Mouse (Mus musculus) embryonic facial prominence, embryonic 13.5 days (tissue): ENCODE data around the gene Spem2. TPM values are rescaled to one million over a fixed set of nuclear protein-coding genes. Genes with fewer than 3 reads are reported as not detected.
"Not testable (repeated sequence)": the region's sequence is repeated elsewhere in the genome, so short reads cannot be mapped to it uniquely, and the experiment has no call there.

Experiments used
- ATAC-seq: fragments of 200-750 bp; cut with Nextera tagmentation; 2 replicates; pipeline ENCODE4 v1.8.0; 2017; ENCODE audit warnings: low read depth; ENCODE audit not compliant: insufficient number of reproducible peaks, insufficient read depth, low FRiP score, low TSS enrichment
- H3K27ac ChIP-seq: fragments of 300-500 bp; sonication (generic); 2 replicates; pipeline ENCODE4 v1.5.1; 2015; ENCODE audit warnings: moderate library complexity, mild to moderate bottlenecking, inconsistent platforms
- H3K27me3 ChIP-seq: fragments of 300-500 bp; sonication (generic); 2 replicates; pipeline ENCODE4 v1.6.1; 2015; ENCODE audit warnings: mild to moderate bottlenecking, inconsistent platforms
- H3K36me3 ChIP-seq: fragments of 300-500 bp; sonication (generic); 2 replicates; pipeline ENCODE4 v1.6.1; 2015; ENCODE audit warnings: mild to moderate bottlenecking, inconsistent platforms
- H3K4me1 ChIP-seq: fragments of 300-500 bp; sonication (generic); 2 replicates; pipeline ENCODE4 v1.6.1; 2015; ENCODE audit warnings: inconsistent platforms
- H3K4me2 ChIP-seq: fragments of 300-500 bp; sonication (generic); 2 replicates; pipeline ENCODE4 v1.6.1; 2015; ENCODE audit warnings: moderate library complexity, mild to moderate bottlenecking, inconsistent platforms
- H3K4me3 ChIP-seq: fragments of 300-500 bp; sonication (generic); 2 replicates; pipeline ENCODE4 v1.5.1; 2015; ENCODE audit warnings: mild to moderate bottlenecking, inconsistent platforms
- H3K9ac ChIP-seq: fragments of 300-500 bp; sonication (generic); 2 replicates; pipeline ENCODE4 v1.6.1; 2015; ENCODE audit warnings: mild to moderate bottlenecking, inconsistent platforms
- H3K9me3 ChIP-seq: fragments of 300-500 bp; sonication (generic); 2 replicates; pipeline ENCODE4 v1.6.1; 2016; ENCODE audit warnings: inconsistent platforms
- WGBS: fragments of 180-500 bp; shearing (Covaris S2); methylation state at CpG from one replicate; pipeline ENCODE4 v1.1.7; 2015; ENCODE audit warnings: mixed read lengths; 5-methylcytosine and 5-hydroxymethylcytosine counted together
- polyA plus RNA-seq: library from polyadenylated mRNA; unstranded; fragments of >200 nt; fragmentation: Nextera tagmentation; extraction: Ambion mirVana; gene quantifications from 2 replicates; pipeline ENCODE4 v1.2.1, GENCODE M21; 2015

The Spem2 gene
- not detected in 2 replicates for polyA plus RNA-seq

DNA sequence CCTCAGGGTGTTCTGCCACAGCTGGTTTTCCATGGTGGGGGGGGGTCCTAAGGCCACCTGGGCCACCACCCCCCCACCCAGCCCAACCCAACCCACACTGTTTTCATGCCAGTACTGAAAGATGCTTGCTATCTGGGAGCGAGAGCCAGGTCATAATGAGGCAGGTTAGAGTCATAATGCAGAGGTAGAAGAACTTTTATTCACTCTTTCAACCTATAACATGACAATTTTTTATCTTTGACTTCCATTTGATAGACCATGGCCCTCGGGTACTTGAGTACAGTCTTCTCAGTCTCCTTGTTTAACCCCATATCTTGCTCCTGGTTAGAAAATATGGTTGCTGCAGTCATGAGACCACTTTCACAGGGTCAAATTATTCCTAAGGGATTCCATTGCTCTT lies at the start of gene Spem2:
TSS of gene Spem2 (minus strand) at position 101 of the 400 bp plus-strand sequence.
- Histone ChIP-seq H3K36me3 (no peaks in the 10 kb centered on the region), H3K9me3 (peaks cover 14% of the 10 kb centered on the region; the same call in 1 of the 2 replicates), H3K4me2 (no peak within 1 kb of the TSS), H3K27ac (no peak within 1 kb of the TSS), H3K4me1 (no peaks in the 10 kb centered on the region), H3K9ac (no peak within 1 kb of the TSS), H3K4me3 (no peak within 1 kb of the TSS), H3K27me3 (no peaks in the 10 kb centered on the region)
- no peak for ATAC-seq
- WGBS: 77% methylated on average over 2 of the region's 2 CpGs

DNA sequence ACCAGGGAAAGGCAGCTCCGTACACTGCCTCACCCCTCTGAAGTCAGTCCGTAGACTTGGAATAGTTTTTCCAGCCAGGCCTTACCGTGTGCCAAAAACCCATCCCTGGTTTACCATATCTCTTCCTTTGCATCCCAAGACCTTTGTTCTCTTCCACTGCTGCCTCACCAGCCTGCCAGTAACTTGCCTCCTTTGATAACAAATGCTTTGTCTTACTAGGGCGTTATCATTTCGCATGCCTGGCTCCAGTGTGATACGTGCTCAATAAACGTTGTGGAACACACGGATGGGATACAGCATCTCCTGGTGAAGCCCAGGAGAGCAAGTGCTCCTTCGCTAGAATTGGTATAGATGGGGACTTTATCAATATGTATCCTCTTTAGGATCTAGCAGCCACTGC lies 49.1 kb upstream of the Spem2 start:
- H3K4me3 ChIP-seq: no peak overlapping the region
- H3K4me1 ChIP-seq: 0 out of 2 replicates have a peak, but pooled peaks cover 5% of the 10 kb centered on the region
- no peaks in the 10 kb centered on the region for H3K9me3 ChIP-seq
- no peaks in the 10 kb centered on the region for H3K36me3 ChIP-seq
- no peak overlapping the region for H3K27ac ChIP-seq
- WGBS: 75% methylated on average over 9 of the region's 9 CpGs
- H3K9ac ChIP-seq: no peak overlapping the region
- H3K27me3 ChIP-seq: no peaks in the 10 kb centered on the region
- no peak overlapping the region for H3K4me2 ChIP-seq
- ATAC-seq: no peak

DNA sequence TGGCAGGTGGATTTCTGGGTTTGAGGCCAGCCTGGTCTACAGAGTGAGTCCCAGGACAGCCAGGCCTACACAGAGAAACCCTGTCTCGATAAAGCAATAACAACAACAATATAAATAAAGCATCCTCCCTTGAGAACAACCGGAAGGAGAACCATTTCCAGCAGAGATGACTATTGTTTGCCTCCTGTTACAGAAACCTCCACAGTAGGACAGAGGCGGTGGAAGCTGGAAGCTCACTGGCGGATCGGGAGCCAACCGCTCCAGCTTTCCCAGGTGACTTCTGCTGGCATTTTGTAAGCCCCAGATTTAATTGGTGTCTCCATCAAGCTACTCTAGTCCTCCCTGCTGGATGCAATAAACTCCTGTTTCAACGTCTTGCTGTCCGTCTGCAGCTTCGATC lies 47.3 kb upstream of the Spem2 start:
- 80% methylated on average over 9 of the region's 9 CpGs for WGBS

DNA sequence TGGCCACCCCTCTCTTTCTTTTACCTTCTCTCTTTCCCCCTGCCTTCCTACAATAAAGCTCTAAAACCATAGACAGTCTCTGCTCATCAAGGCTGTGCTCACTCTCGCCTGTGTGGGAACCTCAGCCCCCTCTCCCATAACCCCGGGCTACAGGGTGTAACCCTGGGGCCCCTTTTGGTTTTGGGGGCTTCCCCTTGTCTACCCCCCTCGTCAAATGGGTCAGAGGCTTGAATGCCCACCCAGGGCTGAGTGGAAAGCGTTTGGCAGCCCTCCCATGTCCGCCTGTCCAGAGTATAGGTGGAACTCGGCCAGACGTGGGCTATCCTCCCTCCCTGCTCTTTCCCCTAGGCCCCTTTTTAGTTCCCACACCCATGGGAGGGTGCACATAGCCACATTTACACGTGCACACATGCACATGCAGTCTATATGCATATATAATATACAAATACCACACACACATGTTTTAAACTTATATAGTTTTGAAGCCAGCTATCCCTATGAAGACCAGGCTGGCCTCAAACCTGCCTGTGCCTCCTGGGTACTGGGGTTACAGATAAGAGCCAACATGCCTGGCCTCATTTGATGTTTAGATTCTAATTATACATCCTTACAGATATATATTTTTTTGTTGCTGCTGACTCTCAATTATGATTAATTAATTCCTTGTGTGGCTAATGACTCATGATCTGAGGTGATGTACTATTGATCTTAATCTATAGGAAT lies 46.0 kb upstream of the Spem2 start:
- H3K4me3 ChIP-seq: no peak overlapping the region
- H3K36me3 ChIP-seq: no peaks in the 10 kb centered on the region
- H3K4me2 ChIP-seq: no peak overlapping the region
- H3K27me3 ChIP-seq: peaks cover 5% of the 10 kb centered on the region
- WGBS: 49% methylated on average over 8 of the region's 8 CpGs
- no peak for ATAC-seq
- H3K9ac ChIP-seq: no peak overlapping the region
- no peaks in the 10 kb centered on the region for H3K9me3 ChIP-seq
- H3K4me1 ChIP-seq: 0 out of 2 replicates have a peak, but pooled peaks cover 5% of the 10 kb centered on the region
- H3K27ac ChIP-seq: no peak overlapping the region

More for the DNA sequence above, 47.3 kb upstream of the Spem2 start:
- H3K4me1 ChIP-seq: 0 out of 2 replicates have a peak, but pooled peaks cover 5% of the 10 kb centered on the region
- no peak overlapping the region for H3K27ac ChIP-seq
- no peak overlapping the region for H3K4me2 ChIP-seq
- no peak for ATAC-seq
- H3K36me3 ChIP-seq: no peaks in the 10 kb centered on the region
- H3K9ac ChIP-seq: no peak overlapping the region
- no peaks in the 10 kb centered on the region for H3K9me3 ChIP-seq
- H3K4me3 ChIP-seq: no peak overlapping the region
- H3K27me3 ChIP-seq: no peaks in the 10 kb centered on the region

DNA sequence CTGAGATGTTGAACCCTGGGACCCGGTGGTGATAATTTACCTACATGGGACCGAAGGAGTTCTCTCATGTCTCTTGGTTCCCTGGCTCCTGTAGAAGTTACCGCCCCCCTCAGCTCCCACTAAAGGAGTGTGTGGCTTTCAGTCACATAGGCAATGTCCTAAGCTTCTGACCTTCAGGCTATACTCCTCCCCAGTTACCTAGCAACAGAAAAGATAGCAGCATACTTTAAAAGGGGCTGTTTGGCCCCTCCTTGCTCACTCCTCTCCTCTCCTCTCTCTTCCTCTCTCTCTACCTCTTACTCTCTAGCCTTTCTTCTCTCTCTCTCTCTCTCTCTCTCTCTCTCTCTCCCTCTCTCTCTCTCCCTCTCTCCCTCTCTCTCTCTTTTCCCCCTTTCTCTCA lies 45.5 kb upstream of the Spem2 start:
- not testable (repeated sequence) for H3K4me3 ChIP-seq, H3K36me3 ChIP-seq, H3K9me3 ChIP-seq, H3K4me1 ChIP-seq, H3K9ac ChIP-seq, ATAC-seq, H3K27ac ChIP-seq, H3K4me2 ChIP-seq
- H3K27me3 ChIP-seq: peaks cover 10% of the 10 kb centered on the region
- WGBS: 76% methylated on average over 3 of the region's 3 CpGs

DNA sequence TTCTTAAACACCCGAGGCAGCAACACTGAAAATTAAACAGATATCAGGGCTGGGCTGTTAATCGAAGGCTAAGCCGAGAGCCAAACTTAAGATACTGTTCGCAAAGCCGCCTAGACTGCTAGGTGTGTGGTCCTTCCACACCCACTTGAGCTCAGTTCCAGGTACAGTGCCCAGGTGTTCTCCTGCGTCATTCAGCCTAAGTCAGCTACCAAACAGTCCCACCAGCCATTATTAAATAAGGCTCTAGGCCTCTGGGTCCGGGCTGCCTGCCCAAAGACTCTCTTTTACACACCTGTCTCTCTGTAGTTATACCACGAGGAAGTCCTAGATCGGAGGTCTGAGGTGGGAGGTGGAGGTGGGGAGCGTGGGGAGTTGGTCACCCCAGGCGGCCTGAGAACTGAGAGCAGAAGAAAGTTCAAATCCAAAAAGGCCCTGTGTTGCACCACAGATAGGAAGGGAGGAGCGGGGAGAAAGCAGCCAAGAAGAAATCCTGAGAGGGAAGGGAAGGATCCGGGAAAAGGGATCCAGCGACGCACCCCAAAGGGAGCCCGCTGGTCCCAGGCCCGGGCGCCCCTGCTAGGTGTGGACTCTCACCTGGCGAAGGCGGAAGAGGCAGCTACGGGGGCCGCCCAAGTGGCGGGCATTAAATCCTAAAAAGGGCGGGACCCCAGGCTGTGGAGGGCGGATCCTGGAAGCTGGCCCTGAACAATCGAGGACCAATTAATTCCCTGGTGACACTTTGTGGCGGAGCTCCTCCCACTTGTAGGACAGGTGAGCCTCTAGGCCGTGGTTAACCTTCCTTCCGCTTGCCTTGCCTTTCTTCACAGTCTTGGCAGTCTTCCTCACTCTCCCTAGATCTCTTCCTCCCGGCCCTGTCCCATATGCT lies 40.1 kb upstream of the Spem2 start, which contains the start of gene Tnk1:
TSS of gene Tnk1 (minus strand) at position 618 of the 886 bp plus-strand sequence.
- Histone ChIP-seq H3K27ac (peak within 1 kb of the TSS; percentile 73), H3K27me3 (peaks cover 27% of the 10 kb centered on the region), H3K9ac (peak within 1 kb of the TSS; percentile 58; the same call in 1 of the 2 replicates), H3K4me1 (peaks cover 9% of the 10 kb centered on the region), H3K36me3 (no peaks in the 10 kb centered on the region; the same call in 1 of the 2 replicates), H3K4me2 (peak within 1 kb of the TSS; percentile 42), H3K9me3 (no peaks in the 10 kb centered on the region), H3K4me3 (peak within 1 kb of the TSS; percentile 27)
- no peak for ATAC-seq
- WGBS: 17% methylated on average over 30 of the region's 30 CpGs

DNA sequence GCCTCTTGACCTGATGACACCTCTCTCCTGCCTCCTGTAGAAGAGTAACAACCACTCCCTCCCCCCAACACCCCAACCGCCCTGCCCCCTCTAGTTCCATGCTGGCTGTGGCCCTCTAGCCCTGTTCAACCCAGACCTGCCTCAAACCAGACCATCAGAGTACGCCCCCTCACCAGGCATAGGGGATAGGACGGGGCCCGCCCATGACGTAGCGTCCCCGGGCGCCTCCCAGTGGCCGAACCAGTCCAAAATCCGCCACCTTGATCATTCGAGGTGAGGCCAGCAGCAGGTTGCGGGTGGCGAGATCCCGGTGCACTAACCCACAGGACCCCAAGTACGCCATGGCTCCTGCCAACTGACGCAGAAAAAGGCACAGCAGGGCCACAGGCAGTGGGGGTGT lies 37.1 kb upstream of the Spem2 start:
- Histone ChIP-seq H3K9me3 (no peaks in the 10 kb centered on the region), H3K4me2 (peak overlapping the region; percentile 30), H3K4me3 (no peak overlapping the region), H3K27me3 (peaks cover 27% of the 10 kb centered on the region), H3K9ac (no peak overlapping the region), H3K36me3 (peaks cover 27% of the 10 kb centered on the region), H3K4me1 (peaks cover 18% of the 10 kb centered on the region), H3K27ac (no peak overlapping the region)
- 25% methylated on average over 16 of the region's 16 CpGs for WGBS
- no peak for ATAC-seq

DNA sequence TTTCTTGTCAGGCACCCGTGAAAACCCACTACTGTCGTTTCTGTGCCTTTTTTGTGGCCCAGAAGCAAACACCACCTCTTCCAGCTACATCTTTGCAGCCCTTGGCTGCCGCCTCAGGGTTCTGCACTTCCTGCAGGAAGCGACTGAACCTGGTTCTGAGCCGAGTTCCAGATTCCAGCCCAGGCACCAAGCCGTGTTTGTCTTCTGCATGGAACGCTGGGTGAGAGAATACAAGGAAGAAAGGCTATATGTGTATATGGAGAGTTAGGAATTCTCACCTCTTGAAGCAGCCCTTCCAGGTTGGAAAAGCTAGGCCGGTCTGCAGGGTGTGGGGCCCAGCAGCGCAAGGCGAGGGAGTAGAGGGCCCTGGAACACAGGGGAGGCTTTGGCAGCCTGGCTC lies 36.4 kb upstream of the Spem2 start:
- Histone ChIP-seq H3K27me3 (peaks cover 26% of the 10 kb centered on the region), H3K9ac (no peak overlapping the region), H3K4me3 (no peak overlapping the region), H3K4me1 (peaks cover 22% of the 10 kb centered on the region), H3K36me3 (peaks cover 34% of the 10 kb centered on the region), H3K9me3 (no peaks in the 10 kb centered on the region), H3K4me2 (no peak overlapping the region), H3K27ac (no peak overlapping the region)
- WGBS: 84% methylated on average over 10 of the region's 10 CpGs
- no peak for ATAC-seq

DNA sequence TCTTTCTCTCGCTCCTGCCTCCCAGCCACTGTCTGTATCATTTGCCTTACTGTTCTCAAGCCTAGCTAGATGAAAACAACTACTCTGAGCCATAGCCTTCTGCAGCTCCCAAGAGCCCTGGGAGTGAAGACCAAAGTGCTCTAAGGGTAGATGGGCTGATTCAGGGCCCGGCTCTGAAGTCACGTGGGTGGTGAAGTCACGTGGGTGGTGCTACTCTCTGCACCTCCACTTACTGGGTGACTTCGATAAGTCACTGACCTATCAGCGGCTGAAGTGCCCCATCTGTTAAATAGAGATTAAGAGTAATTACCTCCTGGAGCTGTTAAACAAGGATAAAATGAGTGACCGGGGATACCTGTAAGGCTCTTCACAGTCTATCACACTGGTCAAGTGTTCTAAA lies 35.7 kb upstream of the Spem2 start:
- Histone ChIP-seq H3K27me3 (peaks cover 19% of the 10 kb centered on the region), H3K36me3 (peaks cover 41% of the 10 kb centered on the region), H3K9me3 (no peaks in the 10 kb centered on the region), H3K9ac (no peak overlapping the region), H3K4me3 (no peak overlapping the region), H3K27ac (no peak overlapping the region), H3K4me1 (peaks cover 22% of the 10 kb centered on the region), H3K4me2 (no peak overlapping the region)
- ATAC-seq: no peak
- 74% methylated on average over 7 of the region's 7 CpGs for WGBS

DNA sequence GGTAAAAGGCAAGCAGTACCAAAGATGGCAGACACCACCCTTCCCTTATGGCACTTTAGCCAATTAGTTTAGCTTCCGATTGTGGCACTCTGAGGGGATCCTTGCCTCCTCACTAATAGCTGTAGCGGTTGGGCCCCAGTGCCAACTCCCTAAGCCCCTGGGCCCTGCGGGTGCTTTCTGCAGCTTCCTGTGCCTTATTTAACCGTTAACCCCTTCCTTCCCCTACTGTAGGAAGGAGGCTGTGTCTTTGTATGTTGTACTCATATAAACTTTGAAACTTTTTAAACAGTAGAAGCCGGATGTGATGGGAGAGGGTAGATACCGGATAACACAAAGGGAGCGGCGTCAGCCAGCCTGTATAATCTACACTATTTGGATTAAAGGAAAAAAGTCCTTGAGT lies 32.5 kb upstream of the Spem2 start:
- Histone ChIP-seq H3K27me3 (peaks cover 2% of the 10 kb centered on the region; the same call in 1 of the 2 replicates), H3K9ac (no peak overlapping the region), H3K27ac (peak overlapping the region; percentile 33; the same call in 1 of the 2 replicates), H3K36me3 (peaks cover 55% of the 10 kb centered on the region), H3K4me1 (peaks cover 40% of the 10 kb centered on the region), H3K4me2 (no peak overlapping the region), H3K4me3 (no peak overlapping the region), H3K9me3 (no peaks in the 10 kb centered on the region)
- 63% methylated on average over 8 of the region's 8 CpGs for WGBS
- no peak for ATAC-seq

DNA sequence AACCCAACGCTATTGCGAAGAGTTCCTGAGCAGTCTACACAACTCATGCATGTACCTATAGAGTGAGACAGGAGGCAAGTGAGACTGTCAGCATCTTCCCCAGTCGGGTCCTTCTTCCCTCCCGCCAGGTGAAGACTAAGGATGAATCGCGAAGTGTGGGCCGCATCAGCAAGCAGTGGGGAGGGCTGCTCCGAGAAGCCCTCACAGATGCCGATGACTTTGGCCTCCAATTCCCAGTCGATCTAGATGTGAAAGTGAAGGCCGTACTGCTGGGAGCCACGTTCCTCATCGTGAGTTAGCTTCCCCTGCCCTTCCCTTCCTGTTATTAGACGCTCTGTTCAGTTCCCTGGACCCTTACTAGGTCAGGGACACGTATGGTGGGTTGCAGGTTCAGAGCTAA lies 31.6 kb upstream of the Spem2 start:
- no peak overlapping the region for H3K4me3 ChIP-seq
- ATAC-seq: no peak
- peaks cover 55% of the 10 kb centered on the region for H3K36me3 ChIP-seq
- H3K9me3 ChIP-seq: no peaks in the 10 kb centered on the region
- H3K4me1 ChIP-seq: peaks cover 41% of the 10 kb centered on the region
- no peaks in the 10 kb centered on the region for H3K27me3 ChIP-seq
- H3K9ac ChIP-seq: no peak overlapping the region
- H3K27ac ChIP-seq: no peak overlapping the region
- no peak overlapping the region for H3K4me2 ChIP-seq
- 94% methylated on average over 15 of the region's 15 CpGs for WGBS
